Comparison of ENCODE assay signal across 8 mouse cellular contexts in genomic region chr1:151342968-151343367, GRCm38 (mm10). TPM values are rescaled to one million over a fixed set of nuclear protein-coding genes. Genes with fewer than 3 reads are reported as not detected.
DNase-seq lines count a peak whose midpoint lies in the region; ATAC-seq and TF ChIP-seq lines count a peak whose summit lies in the region.

No protein-coding gene starts in this region.

- H3K9ac ChIP-seq in forebrain, embryonic 16.5 days (replicated peaks; ENCODE audit: low read depth, low read length): no peak overlapping the region

- no peaks in the 10 kb centered on the region for H3K27me3 ChIP-seq in forebrain, embryonic 16.5 days (replicated peaks; ENCODE audit: control insufficient read depth, insufficient read depth, low read length)
- H3K27me3 ChIP-seq in kidney, adult 2 months (replicated peaks; ENCODE audit: control insufficient read depth, insufficient read depth, low read length): no peaks in the 10 kb centered on the region

- H3K9me3 ChIP-seq in forebrain, embryonic 16.5 days (ENCODE audit: control insufficient read depth, low read length): no peaks in the 10 kb centered on the region

- no peak overlapping the region for H3K4me3 ChIP-seq in forebrain, embryonic 16.5 days (replicated peaks; ENCODE audit: low read length)
- H3K4me3 ChIP-seq in kidney, adult 2 months (ENCODE audit: insufficient read depth, low read depth, low read length): peak overlapping the region; percentile 49

- H3K27ac ChIP-seq in forebrain, embryonic 16.5 days (ENCODE audit: low read length): no peak overlapping the region
- peak overlapping the region; percentile 99 for H3K27ac ChIP-seq in kidney, adult 2 months (ENCODE audit: insufficient read depth, low read depth, low read length)

- no peak for TF ChIP-seq POLR2A in kidney, adult 2 months (IDR thresholded peaks at IDR 0.05; ENCODE audit: low read depth, low read length)

- 24% methylated on average over 6 of the region's 6 CpGs for WGBS in forebrain, embryonic 16.5 days
- WGBS in kidney, adult 2 months: 3% methylated on average over 6 of the region's 6 CpGs

- peaks cover 24% of the 10 kb centered on the region for H3K4me1 ChIP-seq in forebrain, embryonic 16.5 days (replicated peaks; ENCODE audit: control insufficient read depth, insufficient read depth, low read length)
- peaks cover 35% of the 10 kb centered on the region for H3K4me1 ChIP-seq in kidney, adult 2 months (ENCODE audit: control insufficient read depth, insufficient read depth, low read length)

- TF ChIP-seq CTCF in kidney, adult 2 months (conservative IDR thresholded peaks at IDR 0.05; ENCODE audit: insufficient read depth, insufficient read length, low read depth, low read length): no peak

- peak overlapping the region; percentile 77; the same call in 1 of the 2 replicates for H3K4me2 ChIP-seq in forebrain, embryonic 16.5 days (ENCODE audit: low read length)

- H3K36me3 ChIP-seq in forebrain, embryonic 16.5 days (ENCODE audit: control insufficient read depth, insufficient read depth): no peaks in the 10 kb centered on the region
- H3K36me3 ChIP-seq in kidney, adult 2 months (ENCODE audit: control insufficient read depth, insufficient read depth, low read length): no peaks in the 10 kb centered on the region; the same call in 1 of the 2 replicates

- peak; percentile 47 for DNase-seq in retina, postnatal 1 day
- DNase-seq in retina, embryonic 14.5 days (ENCODE audit: low spot score): no peak
- DNase-seq in kidney, adult 2 months: peak; percentile 81
- peak; percentile 63 for DNase-seq in lung, postnatal 25 days (ENCODE audit: low spot score)
- no peak for DNase-seq in frontal cortex, postnatal 14 days (ENCODE audit: low spot score in 2 of 2)
- DNase-seq in gastrocnemius, postnatal 10 days: no peak
- DNase-seq in thymus, postnatal 36 days: no peak

- no peak for ATAC-seq in forebrain, embryonic 16.5 days

RNA-seq across cellular contexts. Expression of gene Ivns1abp, which starts 1.3 kb away (rescaled TPM):
- polyA plus RNA-seq in forebrain, embryonic 16.5 days (2015; fragmentation: Nextera tagmentation; extraction: Ambion mirVana): 388 and 450 TPM in 2 replicates
- 137 and 155 TPM in 2 replicates for polyA plus RNA-seq in kidney, adult 2 months (2012; rRNA removed)
- total RNA-seq in gastrocnemius, postnatal 10 days (2021): 100 to 1,000 TPM; 107 to 127 TPM

Comparison
In these comparisons a context has a peak if more than half of its experiments do, and no peak if none do; other contexts are left out.
1. DNase-seq: peak in retina, postnatal 1 day (single experiment), kidney, adult 2 months (single experiment) and lung, postnatal 25 days (single experiment); none in retina, embryonic 14.5 days (single experiment), frontal cortex, postnatal 14 days (0 of 2), gastrocnemius, postnatal 10 days (single experiment) and thymus, postnatal 36 days (0 of 2).